Mouse (Mus musculus) hindbrain, embryonic 13.5 days (tissue): ENCODE data around the gene Zcchc14. TPM values are rescaled to one million over a fixed set of nuclear protein-coding genes. Genes with fewer than 3 reads are reported as not detected.

Experiments
- ATAC-seq: fragments of 200-750 bp; cut with Nextera tagmentation; 2 replicates; pipeline ENCODE4 v1.8.0; 2017; ENCODE audit warnings: moderate TSS enrichment; ENCODE audit not compliant: low FRiP score
- H3K27ac ChIP-seq: fragments of 300-500 bp; sonication (generic); 2 replicates; pipeline ENCODE4 v1.5.1; 2015; ENCODE audit warnings: inconsistent platforms, mild to moderate bottlenecking, moderate library complexity
- H3K27me3 ChIP-seq: fragments of 300-500 bp; sonication (generic); 2 replicates; pipeline ENCODE4 v1.6.1; 2015; ENCODE audit warnings: mild to moderate bottlenecking, inconsistent platforms
- H3K36me3 ChIP-seq: fragments of 300-500 bp; sonication (generic); 2 replicates; pipeline ENCODE4 v1.6.1; 2015; ENCODE audit warnings: mild to moderate bottlenecking, inconsistent platforms
- H3K4me1 ChIP-seq: fragments of 300-500 bp; sonication (generic); replicated peaks from 2 replicates; pipeline ENCODE4 v1.6.1; 2015; ENCODE audit warnings: inconsistent platforms
- H3K4me2 ChIP-seq: fragments of 300-500 bp; sonication (generic); 2 replicates; pipeline ENCODE4 v1.6.1; 2015; ENCODE audit warnings: inconsistent platforms, mild to moderate bottlenecking, moderate library complexity
- H3K4me3 ChIP-seq: fragments of 300-500 bp; sonication (generic); 2 replicates; pipeline ENCODE4 v1.5.1; 2015; ENCODE audit warnings: mild to moderate bottlenecking, inconsistent platforms
- H3K9ac ChIP-seq: fragments of 300-500 bp; sonication (generic); 2 replicates; pipeline ENCODE4 v1.6.1; 2015; ENCODE audit warnings: mild to moderate bottlenecking, inconsistent platforms
- H3K9me3 ChIP-seq: fragments of 300-500 bp; sonication (generic); 2 replicates; pipeline ENCODE4 v1.6.1; 2016; ENCODE audit warnings: inconsistent platforms
- WGBS: fragments of 180-500 bp; shearing (Covaris S2); methylation state at CpG from one replicate; pipeline ENCODE4 v1.1.7; 2015; 5-methylcytosine and 5-hydroxymethylcytosine counted together
- polyA plus RNA-seq: library from polyadenylated mRNA; unstranded; fragments of >200 nt; fragmentation: Nextera tagmentation; extraction: Ambion mirVana; gene quantifications from 2 replicates; pipeline ENCODE4 v1.2.1, GENCODE M21; 2015

Gene Zcchc14
- 27.5 and 28.3 TPM in 2 replicates for polyA plus RNA-seq

DNA sequence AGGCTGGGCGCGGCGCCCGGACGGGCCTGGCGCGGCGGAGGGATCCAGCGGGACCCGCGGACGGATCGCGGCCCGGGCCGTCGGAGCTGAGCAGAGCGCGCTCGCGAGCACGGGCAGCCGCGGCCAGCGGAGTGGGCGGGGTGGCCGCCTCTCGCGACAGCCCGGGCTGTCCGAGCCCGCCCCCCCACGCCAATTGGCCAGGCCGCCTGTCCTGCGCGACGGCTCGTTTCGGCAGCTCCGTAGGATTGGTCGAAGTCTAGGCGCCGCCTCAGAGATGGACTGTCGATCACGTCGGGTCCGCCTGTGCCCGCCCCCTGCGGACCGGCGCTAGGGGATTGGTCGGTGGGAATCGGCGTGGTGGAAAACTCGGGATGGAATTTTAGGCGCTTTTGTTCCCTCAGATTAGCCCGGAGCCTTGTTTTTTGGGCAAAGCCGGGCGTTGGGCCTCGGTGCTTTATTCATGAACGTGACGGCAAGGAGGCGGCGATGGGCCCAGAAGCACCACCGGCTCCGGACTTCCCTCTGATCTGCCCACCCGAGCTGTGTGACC, at the start of gene Zcchc14:
Gene Zcchc14 (minus strand): TSS at position 128 of the 550 bp plus-strand sequence.
- H3K4me3 ChIP-seq = peak within 1 kb of the TSS; percentile 93
- H3K4me2 ChIP-seq = peak within 1 kb of the TSS; percentile 98
- peak within 1 kb of the TSS; percentile 99 for H3K27ac ChIP-seq
- WGBS = under 1% methylated on average over 51 of the region's 67 CpGs
- H3K9ac ChIP-seq = peak within 1 kb of the TSS; percentile 97
- H3K27me3 ChIP-seq = no peaks in the 10 kb centered on the region
- H3K4me1 ChIP-seq = peaks cover 55% of the 10 kb centered on the region
- H3K36me3 ChIP-seq = no peaks in the 10 kb centered on the region
- H3K9me3 ChIP-seq = no peaks in the 10 kb centered on the region
- peak; percentile 98 for ATAC-seq

DNA sequence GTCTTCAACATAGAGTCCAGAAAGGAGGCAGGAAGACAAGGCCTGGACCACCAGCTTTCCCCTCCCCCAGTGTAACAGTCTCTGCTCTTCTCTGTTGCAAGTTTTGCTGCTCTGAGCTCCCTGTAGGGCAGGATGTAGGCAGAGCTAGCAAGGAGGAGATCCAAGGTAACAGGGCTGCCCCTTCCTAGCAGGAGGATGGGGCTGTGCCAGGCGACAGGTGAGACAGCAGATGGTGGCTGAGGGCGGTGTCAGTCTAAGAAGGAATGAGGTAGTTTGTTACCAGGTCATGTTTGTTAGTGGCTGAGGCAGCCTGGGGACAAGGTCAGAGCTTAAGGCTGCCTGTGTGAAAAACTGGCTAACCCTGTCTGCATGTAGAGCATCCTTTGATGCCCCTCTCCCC, 47.2 kb upstream of the Zcchc14 start:
- H3K9me3 ChIP-seq = no peaks in the 10 kb centered on the region
- no peak overlapping the region for H3K27ac ChIP-seq
- no peak overlapping the region for H3K4me2 ChIP-seq
- peaks cover 14% of the 10 kb centered on the region for H3K4me1 ChIP-seq
- H3K27me3 ChIP-seq = no peaks in the 10 kb centered on the region
- ATAC-seq = no peak
- no peak overlapping the region for H3K4me3 ChIP-seq
- H3K36me3 ChIP-seq = no peaks in the 10 kb centered on the region
- H3K9ac ChIP-seq = no peak overlapping the region
- WGBS = 90% methylated on average over 2 of the region's 2 CpGs

DNA sequence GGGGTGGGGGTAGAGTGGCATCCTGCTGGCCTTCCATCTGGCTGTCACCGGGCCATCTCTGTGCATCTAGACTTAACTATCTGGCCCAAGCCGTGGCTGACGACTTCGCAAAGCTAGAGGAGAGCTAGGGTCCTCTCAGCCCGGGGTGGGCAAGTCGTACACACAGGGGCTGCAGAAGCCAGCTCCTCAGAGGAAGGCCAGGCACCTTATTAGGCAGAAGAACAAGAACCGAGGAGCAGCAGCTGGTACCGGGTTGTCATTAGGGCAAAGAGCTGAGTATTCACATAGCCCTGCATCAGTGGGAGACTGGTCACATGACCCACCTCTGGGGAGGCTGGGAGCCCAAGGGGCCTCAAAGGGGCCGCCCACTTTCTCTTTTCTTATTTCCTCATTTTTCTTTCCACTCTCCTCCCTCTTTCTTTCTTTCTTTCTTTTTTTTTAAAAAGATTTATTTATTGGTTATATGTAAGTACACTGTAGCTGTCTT, 46.0 kb upstream of the Zcchc14 start:
- no peaks in the 10 kb centered on the region for H3K9me3 ChIP-seq
- no peaks in the 10 kb centered on the region for H3K27me3 ChIP-seq
- no peak overlapping the region for H3K4me3 ChIP-seq
- H3K36me3 ChIP-seq = no peaks in the 10 kb centered on the region
- H3K27ac ChIP-seq = peak overlapping the region; percentile 86
- peaks cover 14% of the 10 kb centered on the region for H3K4me1 ChIP-seq
- WGBS = 10% methylated on average over 9 of the region's 9 CpGs
- peak overlapping the region; percentile 42 for H3K4me2 ChIP-seq
- peak; percentile 49 for ATAC-seq
- peak overlapping the region; percentile 29; the same call in 1 of the 2 replicates for H3K9ac ChIP-seq

DNA sequence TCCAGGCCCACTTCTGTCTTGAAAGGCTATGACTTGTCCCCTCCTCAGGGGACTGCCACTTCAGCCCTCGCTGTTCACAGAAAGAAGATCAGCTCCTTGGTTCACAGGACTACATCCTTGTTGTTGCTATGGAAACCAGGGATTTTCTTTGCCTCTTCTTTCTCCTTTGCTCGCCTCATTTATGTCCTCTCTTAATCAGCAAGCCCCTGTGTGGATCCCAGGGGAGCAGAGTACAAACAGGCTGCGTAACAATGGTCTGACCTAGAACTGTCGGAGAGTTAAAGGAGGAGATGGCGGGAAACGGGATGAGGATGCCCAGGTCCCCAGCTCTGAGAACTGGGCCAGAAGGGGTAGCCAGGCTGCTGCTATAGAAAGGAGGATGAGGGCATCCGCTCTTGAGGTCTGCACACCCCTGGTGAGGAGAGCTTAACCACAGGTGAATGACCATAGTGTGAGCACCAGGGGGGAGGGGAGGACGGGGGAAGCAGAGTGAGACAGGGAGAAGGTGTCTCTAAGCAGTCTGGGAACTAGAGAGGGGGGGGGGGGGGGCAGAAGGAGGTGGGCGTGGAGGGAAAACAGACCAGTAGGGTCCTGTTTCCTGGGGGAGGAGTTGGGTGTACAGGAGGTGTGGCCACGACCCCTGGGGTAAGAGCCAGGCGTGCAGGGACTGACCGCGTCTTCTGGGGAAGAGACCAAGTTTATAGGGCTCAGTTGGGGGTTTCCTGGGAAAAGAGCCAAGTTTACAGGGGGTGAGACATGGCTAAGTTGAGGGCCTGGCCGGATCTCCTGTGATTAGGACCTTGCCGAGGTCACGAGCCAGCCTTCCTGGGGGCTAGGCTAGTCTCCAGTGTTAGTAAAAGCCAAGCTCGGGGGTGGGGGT, 45.3 kb upstream of the Zcchc14 start:
- Histone ChIP-seq H3K27ac (peak overlapping the region; percentile 86), H3K27me3 (no peaks in the 10 kb centered on the region), H3K4me1 (peaks cover 14% of the 10 kb centered on the region), H3K36me3 (no peaks in the 10 kb centered on the region), H3K4me2 (peak overlapping the region; percentile 42), H3K4me3 (no peak overlapping the region), H3K9ac (peak overlapping the region; percentile 29; the same call in 1 of the 2 replicates), H3K9me3 (no peaks in the 10 kb centered on the region)
- peak; percentile 66 for ATAC-seq
- 2% methylated on average over 16 of the region's 17 CpGs for WGBS

DNA sequence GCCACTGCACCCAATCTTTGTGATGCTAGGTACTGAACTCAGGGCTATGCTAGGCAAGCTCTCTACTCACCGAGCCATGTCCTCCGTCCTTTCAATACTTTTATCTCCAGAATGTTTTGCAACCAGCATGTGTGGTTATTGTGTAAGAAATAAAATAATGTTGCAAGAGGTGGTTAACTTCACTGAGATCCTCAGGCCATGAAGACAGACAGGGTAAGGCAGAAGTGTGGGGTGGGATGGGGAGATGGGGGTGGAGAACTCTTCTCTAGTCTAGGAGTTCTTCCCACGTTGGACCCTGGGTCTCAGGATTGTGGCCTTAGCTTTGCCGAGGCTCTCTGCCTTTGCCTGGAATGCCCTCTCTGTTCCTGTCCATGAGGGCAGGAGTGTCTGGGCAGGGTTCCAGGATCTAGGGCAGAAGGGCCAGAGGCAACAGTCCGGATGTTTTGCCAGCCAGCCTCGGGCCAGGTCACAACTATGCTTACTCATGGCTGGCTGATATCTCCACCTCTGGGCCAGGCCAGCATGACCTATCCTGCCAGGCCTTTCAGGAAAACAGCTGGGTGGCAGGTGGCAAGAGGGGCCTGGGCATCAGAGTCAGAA, 43.0 kb upstream of the Zcchc14 start:
- 85% methylated on average over 6 of the region's 6 CpGs for WGBS
- Histone ChIP-seq H3K27me3 (no peaks in the 10 kb centered on the region), H3K27ac (no peak overlapping the region), H3K9ac (no peak overlapping the region), H3K36me3 (no peaks in the 10 kb centered on the region), H3K4me1 (peaks cover 14% of the 10 kb centered on the region), H3K4me3 (no peak overlapping the region), H3K9me3 (no peaks in the 10 kb centered on the region), H3K4me2 (no peak overlapping the region)
- no peak for ATAC-seq

DNA sequence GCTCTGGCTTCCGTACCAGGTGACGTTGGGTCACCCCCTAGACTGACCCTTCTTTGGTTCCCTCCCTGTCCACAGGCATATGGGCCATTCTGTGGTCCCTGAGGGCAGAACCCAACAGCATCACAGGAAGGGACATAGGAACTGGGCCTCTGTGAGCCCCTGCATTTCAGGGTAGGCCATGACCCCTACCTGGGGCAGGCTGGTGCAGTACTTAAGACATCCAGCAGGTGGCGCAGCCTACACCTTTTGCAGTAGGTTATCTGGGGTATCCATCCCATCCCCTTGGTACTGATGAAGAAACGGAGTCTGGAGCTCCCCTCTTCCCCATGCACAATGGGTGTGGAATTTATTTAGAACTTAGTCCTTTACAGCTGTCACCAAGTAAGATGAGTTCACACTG, 41.8 kb upstream of the Zcchc14 start:
- no peak overlapping the region for H3K4me2 ChIP-seq
- 50% methylated on average over 4 of the region's 4 CpGs for WGBS
- no peak overlapping the region for H3K27ac ChIP-seq
- no peak for ATAC-seq
- H3K4me1 ChIP-seq = peaks cover 14% of the 10 kb centered on the region
- H3K27me3 ChIP-seq = no peaks in the 10 kb centered on the region
- H3K9me3 ChIP-seq = no peaks in the 10 kb centered on the region
- H3K36me3 ChIP-seq = no peaks in the 10 kb centered on the region
- H3K4me3 ChIP-seq = no peak overlapping the region
- no peak overlapping the region for H3K9ac ChIP-seq

DNA sequence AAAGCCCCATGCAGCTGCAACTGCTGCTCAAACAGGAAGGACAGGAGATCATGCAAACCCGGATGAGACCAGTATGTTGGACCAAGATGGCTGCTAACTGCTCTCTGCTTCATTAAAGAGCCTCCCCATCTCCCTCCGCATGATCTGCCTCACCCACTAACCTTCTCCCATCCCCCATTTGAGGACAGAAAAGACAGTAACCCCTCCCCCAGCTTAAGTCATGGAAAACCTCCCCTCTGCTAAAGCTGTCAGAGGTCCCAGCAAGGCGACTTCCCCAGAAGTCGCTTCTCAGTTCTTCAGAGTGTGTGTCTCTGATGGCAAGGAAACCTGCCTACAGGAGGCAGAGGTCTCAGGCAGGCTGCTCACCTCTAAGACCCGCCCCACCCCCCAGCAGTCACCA, 35.8 kb upstream of the Zcchc14 start:
- Histone ChIP-seq H3K4me2 (no peak overlapping the region), H3K9me3 (no peaks in the 10 kb centered on the region), H3K27me3 (no peaks in the 10 kb centered on the region), H3K4me1 (peaks cover 18% of the 10 kb centered on the region), H3K4me3 (no peak overlapping the region), H3K27ac (peak overlapping the region; percentile 91), H3K36me3 (no peaks in the 10 kb centered on the region), H3K9ac (no peak overlapping the region)
- ATAC-seq = 0 out of 2 replicates have a peak, but pooled peaks have one; percentile 19
- WGBS = 40% methylated on average over 5 of the region's 5 CpGs

DNA sequence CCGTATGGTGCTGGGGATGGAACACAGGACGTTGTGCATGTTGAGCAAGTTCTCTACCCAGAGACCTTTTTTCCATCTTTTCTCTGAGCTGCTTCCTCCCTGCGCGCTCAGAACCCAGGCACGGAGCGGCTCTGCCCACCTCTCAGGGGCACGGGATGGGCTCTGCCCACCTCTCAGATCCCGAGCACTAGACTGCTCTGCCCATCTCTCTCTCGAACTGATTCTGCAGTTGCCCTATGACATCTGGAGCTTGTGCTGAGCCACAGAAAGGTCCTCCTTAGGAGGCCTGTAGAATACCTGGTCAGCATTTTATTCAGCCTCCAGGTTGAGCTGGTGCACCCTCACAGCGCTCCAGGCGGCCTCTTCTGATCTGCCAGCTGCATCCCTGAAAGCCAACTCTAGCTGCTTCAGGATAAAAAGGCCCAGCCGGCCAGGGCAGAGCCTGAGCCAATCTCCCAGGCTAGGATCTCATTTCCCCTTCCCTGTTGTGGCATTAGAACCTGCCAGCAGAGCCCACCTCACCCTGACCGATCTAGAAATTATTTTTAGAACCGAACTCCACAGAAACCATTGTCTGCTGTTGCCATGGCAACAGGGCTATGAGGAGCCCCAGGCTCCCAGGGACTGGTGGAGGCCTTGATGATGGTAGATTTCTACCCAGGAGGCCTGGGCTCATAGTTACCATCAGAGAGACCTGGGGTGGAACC, 34.9 kb upstream of the Zcchc14 start:
- no peaks in the 10 kb centered on the region for H3K9me3 ChIP-seq
- no peak overlapping the region for H3K4me2 ChIP-seq
- peak; percentile 50; the same call in 1 of the 2 replicates for ATAC-seq
- WGBS = 53% methylated on average over 14 of the region's 14 CpGs
- H3K9ac ChIP-seq = 0 out of 2 replicates have a peak overlapping the region, but pooled peaks have one; percentile 49
- H3K27ac ChIP-seq = peak overlapping the region; percentile 91
- no peaks in the 10 kb centered on the region for H3K36me3 ChIP-seq
- H3K4me3 ChIP-seq = no peak overlapping the region
- no peaks in the 10 kb centered on the region for H3K27me3 ChIP-seq
- H3K4me1 ChIP-seq = peaks cover 18% of the 10 kb centered on the region

DNA sequence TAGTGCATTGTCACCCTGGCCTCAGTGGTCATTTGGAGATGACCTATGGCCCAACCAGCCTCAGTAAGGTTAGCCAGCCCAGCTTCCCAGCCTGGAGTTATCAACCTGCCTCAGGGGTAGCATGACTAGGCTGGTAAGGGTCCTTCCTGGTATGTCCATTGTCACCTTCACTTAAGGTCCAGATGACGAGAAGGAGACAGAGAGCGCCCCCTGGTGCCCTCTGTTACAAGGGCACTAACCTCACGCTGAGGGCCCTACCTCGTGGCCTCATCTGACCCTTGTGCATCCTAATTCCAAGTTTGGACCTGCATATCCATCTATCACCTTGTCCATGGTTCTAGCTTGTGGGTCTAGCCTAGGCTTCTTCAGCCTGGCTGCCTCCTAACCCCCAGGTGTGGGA, 32.7 kb upstream of the Zcchc14 start:
- 24% methylated on average over 4 of the region's 4 CpGs for WGBS

DNA sequence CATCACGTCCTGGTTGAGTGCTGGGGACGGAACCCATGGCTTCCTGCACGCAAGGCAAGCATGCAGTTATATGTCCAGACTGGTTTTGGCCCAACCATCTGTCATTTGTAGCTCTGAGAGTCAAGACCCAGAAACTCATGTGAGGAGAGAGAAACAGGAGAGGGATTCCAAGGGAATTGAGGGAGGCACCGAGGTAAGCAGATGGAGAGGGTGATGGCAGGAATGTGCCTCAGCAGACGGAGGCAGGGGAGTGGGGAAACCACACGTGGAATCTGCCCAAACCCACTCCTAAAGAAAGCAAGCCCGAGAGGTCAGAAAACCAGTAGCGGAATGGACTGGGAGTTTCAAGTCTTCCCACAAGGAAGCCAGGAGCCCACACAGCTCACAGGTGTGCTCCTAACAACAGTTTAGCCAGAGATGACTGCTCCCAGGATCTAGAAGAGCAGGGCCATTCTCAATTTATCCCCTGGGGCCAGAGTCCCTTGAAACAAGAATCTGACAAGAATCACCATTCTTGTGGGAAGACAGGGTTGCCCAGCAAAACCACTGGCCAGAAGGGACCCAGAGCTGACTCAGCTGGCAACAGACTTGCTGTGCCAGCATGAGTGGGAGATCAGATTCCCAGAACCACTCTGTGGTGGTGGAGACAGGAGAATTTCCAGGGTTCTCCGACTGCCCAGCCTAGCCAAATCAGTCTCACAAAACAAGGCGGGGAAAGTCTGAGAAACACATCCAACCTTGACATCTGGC, 30.6 kb upstream of the Zcchc14 start:
- no peak for ATAC-seq
- no peaks in the 10 kb centered on the region for H3K27me3 ChIP-seq

More for the DNA sequence above, 32.7 kb upstream of the Zcchc14 start:
- no peak overlapping the region for H3K9ac ChIP-seq
- no peak overlapping the region for H3K4me2 ChIP-seq
- H3K4me3 ChIP-seq = no peak overlapping the region
- H3K4me1 ChIP-seq = peaks cover 18% of the 10 kb centered on the region
- H3K9me3 ChIP-seq = no peaks in the 10 kb centered on the region
- no peaks in the 10 kb centered on the region for H3K36me3 ChIP-seq
- no peak for ATAC-seq
- no peaks in the 10 kb centered on the region for H3K27me3 ChIP-seq
- no peak overlapping the region for H3K27ac ChIP-seq

DNA sequence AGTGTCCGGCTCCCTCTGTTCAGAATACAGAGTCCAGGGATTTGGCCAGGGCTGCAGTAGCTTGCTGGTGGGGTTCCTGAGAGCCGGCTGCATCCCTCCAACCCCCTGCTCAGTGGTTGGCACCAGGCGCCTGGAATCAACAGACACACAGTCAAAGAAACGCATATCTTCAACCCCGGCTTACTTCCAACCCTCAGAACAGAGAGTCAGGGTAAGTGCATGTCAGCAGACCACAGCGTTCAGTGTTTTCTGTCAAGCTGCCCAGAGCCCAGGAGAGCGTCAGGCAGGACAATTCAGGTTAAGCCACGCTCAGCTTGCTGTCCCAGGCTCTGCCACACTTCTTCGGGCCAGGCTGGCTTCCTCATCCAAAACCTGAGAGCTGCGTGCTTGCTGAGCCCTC, 28.8 kb upstream of the Zcchc14 start:
- no peaks in the 10 kb centered on the region for H3K9me3 ChIP-seq
- no peak overlapping the region for H3K27ac ChIP-seq
- no peaks in the 10 kb centered on the region for H3K27me3 ChIP-seq
- ATAC-seq = no peak
- no peak overlapping the region for H3K9ac ChIP-seq
- H3K4me2 ChIP-seq = no peak overlapping the region
- no peaks in the 10 kb centered on the region for H3K36me3 ChIP-seq
- no peak overlapping the region for H3K4me3 ChIP-seq
- 60% methylated on average over 10 of the region's 10 CpGs for WGBS
- no peaks in the 10 kb centered on the region for H3K4me1 ChIP-seq

More for the DNA sequence above, 30.6 kb upstream of the Zcchc14 start:
- Histone ChIP-seq H3K9ac (no peak overlapping the region), H3K4me3 (no peak overlapping the region), H3K4me2 (no peak overlapping the region), H3K27ac (no peak overlapping the region), H3K36me3 (no peaks in the 10 kb centered on the region), H3K9me3 (no peaks in the 10 kb centered on the region), H3K4me1 (peaks cover 12% of the 10 kb centered on the region)
- 80% methylated on average over 10 of the region's 10 CpGs for WGBS
